Mouse (Mus musculus) cerebellum, adult 18-20 months (tissue): ENCODE results near the gene Tnr.

ENCODE experiments used
- DNase-seq, 2 experiments: peaks; one replicate each; pipeline ENCODE4 v3.0.0; 2021

Gene Tnr

GRCm38 (mm10) chr1:159730826-159731225, 207.3 kb downstream of the Tnr start:
- DNase-seq: no peak

- no peak for DNase-seq
Observed at GRCm38 (mm10) chr1:159735099-159735498, 211.5 kb downstream of the Tnr start.

GRCm38 (mm10) chr1:159739478-159739877, 215.9 kb downstream of the Tnr start:
- no peak for DNase-seq

- no peak for DNase-seq
Observed at GRCm38 (mm10) chr1:159741237-159742002, 217.9 kb downstream of the Tnr start.

- DNase-seq: no peak
Observed at GRCm38 (mm10) chr1:159742003-159742274, 218.4 kb downstream of the Tnr start.

GRCm38 (mm10) chr1:159743744-159744253, 220.2 kb downstream of the Tnr start:
- DNase-seq: no peak

GRCm38 (mm10) chr1:159745311-159745710, 221.7 kb downstream of the Tnr start:
- no peak for DNase-seq

GRCm38 (mm10) chr1:159747969-159748368, 224.4 kb downstream of the Tnr start:
- no peak for DNase-seq

- no peak for DNase-seq
Observed at GRCm38 (mm10) chr1:159750411-159750810, 226.8 kb downstream of the Tnr start.

GRCm38 (mm10) chr1:159750876-159751275, 227.3 kb downstream of the Tnr start:
- DNase-seq: no peak

- DNase-seq: peak in 1 of 2 experiments; percentile 19
Observed at GRCm38 (mm10) chr1:159760970-159761369, 237.4 kb downstream of the Tnr start.

GRCm38 (mm10) chr1:159763901-159764300, 240.3 kb downstream of the Tnr start:
- DNase-seq: no peak

GRCm38 (mm10) chr1:159764897-159765296, 241.3 kb downstream of the Tnr start:
- no peak for DNase-seq

- no peak for DNase-seq
Observed at GRCm38 (mm10) chr1:159769948-159770347, 246.4 kb downstream of the Tnr start.

GRCm38 (mm10) chr1:159773671-159774070, 250.1 kb downstream of the Tnr start:
- no peak for DNase-seq

- DNase-seq: no peak
Observed at GRCm38 (mm10) chr1:159775168-159775567, 251.6 kb downstream of the Tnr start.

GRCm38 (mm10) chr1:159777107-159777506, 253.5 kb downstream of the Tnr start:
- DNase-seq: no peak

GRCm38 (mm10) chr1:159779424-159779823, 255.9 kb downstream of the Tnr start:
- DNase-seq: no peak

- DNase-seq: peak; percentile 69 to 78
Observed at GRCm38 (mm10) chr1:159783842-159784241, 260.3 kb downstream of the Tnr start.

- no peak for DNase-seq
Observed at GRCm38 (mm10) chr1:159788312-159788711, 264.7 kb downstream of the Tnr start.

GRCm38 (mm10) chr1:159792546-159792945, 269.0 kb downstream of the Tnr start:
- DNase-seq: no peak

GRCm38 (mm10) chr1:159796021-159796420, 272.5 kb downstream of the Tnr start:
- no peak for DNase-seq

GRCm38 (mm10) chr1:159800366-159800765, 276.8 kb downstream of the Tnr start:
- no peak for DNase-seq

- DNase-seq: no peak
Observed at GRCm38 (mm10) chr1:159801753-159802152, 278.2 kb downstream of the Tnr start.

- DNase-seq: no peak
Observed at GRCm38 (mm10) chr1:159803711-159804110, 280.1 kb downstream of the Tnr start.
